Mouse (Mus musculus): ENCODE results near the gene Maco1.
"Not testable (repeated sequence)": the region's sequence is repeated elsewhere in the genome, so short reads cannot be mapped to it uniquely, and the experiment has no call there.

Gene Maco1

GRCm38 (mm10) chr4:134858494-134858893 is 5.3 kb upstream of the Maco1 start:
- no peak for DNase-seq (ENCODE audit: low spot score)

- DNase-seq (ENCODE audit: low spot score), result no peak
These were observed 3.4 kb upstream of the Maco1 start for GRCm38 (mm10) chr4:134856501-134856900.

GRCm38 (mm10) chr4:134856056-134856455 is 2.9 kb upstream of the Maco1 start:
- no peak for DNase-seq (ENCODE audit: low spot score)

GRCm38 (mm10) chr4:134855371-134855770 is 2.2 kb upstream of the Maco1 start:
- no peak for DNase-seq (ENCODE audit: low spot score)

- peak; percentile 86 for DNase-seq (ENCODE audit: low spot score)
These were observed 716 bp upstream of the Maco1 start for GRCm38 (mm10) chr4:134853637-134854485.

- DNase-seq (ENCODE audit: low spot score), result peak; percentile 13
These were observed 498 bp downstream of the Maco1 start for GRCm38 (mm10) chr4:134852438-134853255.

- DNase-seq (ENCODE audit: low spot score), result no peak
These were observed 1.3 kb downstream of the Maco1 start for GRCm38 (mm10) chr4:134851876-134852275.

GRCm38 (mm10) chr4:134851236-134851635 is 1.9 kb downstream of the Maco1 start:
- no peak for DNase-seq (ENCODE audit: low spot score)

- DNase-seq (ENCODE audit: low spot score), result no peak
These were observed 2.6 kb downstream of the Maco1 start for GRCm38 (mm10) chr4:134850551-134850950.

GRCm38 (mm10) chr4:134847587-134847986 is 5.6 kb downstream of the Maco1 start:
- DNase-seq (ENCODE audit: low spot score), result no peak

- no peak for DNase-seq (ENCODE audit: low spot score)
These were observed 9.6 kb downstream of the Maco1 start for GRCm38 (mm10) chr4:134843566-134843965.

GRCm38 (mm10) chr4:134840231-134840630 is 12.9 kb downstream of the Maco1 start:
- DNase-seq (ENCODE audit: low spot score), result no peak

GRCm38 (mm10) chr4:134838706-134839105 is 14.4 kb downstream of the Maco1 start:
- DNase-seq (ENCODE audit: low spot score), result not testable (repeated sequence)

GRCm38 (mm10) chr4:134838221-134838620 is 14.9 kb downstream of the Maco1 start:
- no peak for DNase-seq (ENCODE audit: low spot score)

GRCm38 (mm10) chr4:134835486-134835885 is 17.7 kb downstream of the Maco1 start:
- no peak for DNase-seq (ENCODE audit: low spot score)

GRCm38 (mm10) chr4:134831934-134832333 is 21.2 kb downstream of the Maco1 start:
- DNase-seq (ENCODE audit: low spot score), result no peak

GRCm38 (mm10) chr4:134827806-134828205 is 25.3 kb downstream of the Maco1 start:
- DNase-seq (ENCODE audit: low spot score), result no peak

- no peak for DNase-seq (ENCODE audit: low spot score)
These were observed 26.8 kb downstream of the Maco1 start for GRCm38 (mm10) chr4:134826348-134826747.

- not testable (repeated sequence) for DNase-seq (ENCODE audit: low spot score)
These were observed 27.3 kb downstream of the Maco1 start for GRCm38 (mm10) chr4:134825864-134826263.

GRCm38 (mm10) chr4:134823560-134823959 is 29.6 kb downstream of the Maco1 start:
- no peak for DNase-seq (ENCODE audit: low spot score)

GRCm38 (mm10) chr4:134821061-134821460 is 32.1 kb downstream of the Maco1 start:
- no peak for DNase-seq (ENCODE audit: low spot score)

- no peak for DNase-seq (ENCODE audit: low spot score)
These were observed 35.4 kb downstream of the Maco1 start for GRCm38 (mm10) chr4:134817706-134818105.

- no peak for DNase-seq (ENCODE audit: low spot score)
These were observed 38.9 kb downstream of the Maco1 start for GRCm38 (mm10) chr4:134814229-134814571.

All from ovary, postnatal 14 days (tissue).